Mouse (Mus musculus) forelimb bud, embryonic 11.5 days (tissue): ENCODE results near the gene Shb.
A peak's percentile ranks its signal among the peaks of the same experiment; 100 is the strongest.

Experiments
- DNase-seq: peaks from one replicate; pipeline ENCODE4 v3.0.0-alpha.2; 2012; ENCODE audit warnings: low read depth, low spot score

Shb gene

DNA sequence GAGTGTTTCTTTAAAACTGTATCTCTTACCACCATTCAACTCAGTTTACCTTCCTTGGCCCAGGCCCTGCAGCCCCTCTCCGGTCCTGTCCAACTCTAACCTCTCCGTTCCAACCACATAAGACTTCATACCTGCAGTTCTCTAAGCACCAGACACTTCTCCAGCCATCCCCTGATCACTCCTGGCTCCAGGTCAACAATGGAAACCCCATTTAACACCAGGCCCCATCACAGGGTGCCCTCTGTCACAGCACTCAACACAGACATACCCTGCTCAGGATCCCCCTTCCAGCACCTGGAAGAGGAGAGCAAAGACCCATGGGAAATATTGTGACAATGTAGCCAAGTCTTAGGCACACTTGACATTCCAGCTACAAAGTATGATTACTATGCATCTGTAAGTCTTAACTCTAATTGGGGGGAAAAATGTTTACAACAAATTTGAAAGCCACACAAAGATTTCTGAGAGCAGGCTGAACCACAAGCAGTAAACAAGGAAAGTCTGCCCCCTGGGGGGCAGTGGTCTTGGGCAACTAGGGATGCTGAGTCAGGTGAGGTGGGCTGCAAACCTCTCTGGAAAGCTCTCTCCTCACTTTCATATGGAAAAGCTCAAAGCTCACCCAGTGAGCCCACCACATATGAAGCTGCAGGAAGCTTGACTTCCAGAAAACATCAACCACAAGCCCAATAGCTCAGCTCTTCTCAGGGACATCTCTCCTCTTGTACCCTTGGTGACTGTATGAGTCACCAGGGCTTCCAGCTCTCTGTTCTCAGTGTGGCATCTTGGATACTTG is 4.5 kb downstream of the Shb start:
- DNase-seq = no peak

- no peak for DNase-seq
These were observed 5.3 kb downstream of the Shb start for GRCm38 (mm10) chr4:45526846-45527561.

GRCm38 (mm10) chr4:45526175-45526574 is 6.1 kb downstream of the Shb start:
- no peak for DNase-seq

GRCm38 (mm10) chr4:45525541-45525940 is 6.7 kb downstream of the Shb start:
- no peak for DNase-seq

GRCm38 (mm10) chr4:45524602-45525001 is 7.7 kb downstream of the Shb start:
- no peak for DNase-seq

DNA sequence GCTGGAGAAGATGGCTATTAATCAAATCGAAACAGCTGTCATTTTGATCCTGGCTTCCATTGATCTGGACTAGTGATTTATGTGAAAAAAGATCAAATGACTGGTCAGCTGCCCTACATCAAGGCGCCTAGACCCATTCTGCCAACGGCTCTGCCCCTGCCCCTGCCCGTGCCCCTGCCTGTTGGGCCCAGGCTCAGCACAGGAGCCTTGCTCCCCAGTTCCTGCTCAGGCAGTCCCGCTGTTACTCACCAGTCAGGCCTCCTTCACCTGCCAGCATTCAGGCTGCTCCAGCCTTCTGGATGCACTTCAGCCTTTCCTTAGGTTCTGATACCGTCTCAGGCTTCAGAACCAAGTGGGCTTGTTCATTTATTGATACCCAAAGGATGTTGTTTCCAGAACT is 8.9 kb downstream of the Shb start:
- DNase-seq = no peak

DNA sequence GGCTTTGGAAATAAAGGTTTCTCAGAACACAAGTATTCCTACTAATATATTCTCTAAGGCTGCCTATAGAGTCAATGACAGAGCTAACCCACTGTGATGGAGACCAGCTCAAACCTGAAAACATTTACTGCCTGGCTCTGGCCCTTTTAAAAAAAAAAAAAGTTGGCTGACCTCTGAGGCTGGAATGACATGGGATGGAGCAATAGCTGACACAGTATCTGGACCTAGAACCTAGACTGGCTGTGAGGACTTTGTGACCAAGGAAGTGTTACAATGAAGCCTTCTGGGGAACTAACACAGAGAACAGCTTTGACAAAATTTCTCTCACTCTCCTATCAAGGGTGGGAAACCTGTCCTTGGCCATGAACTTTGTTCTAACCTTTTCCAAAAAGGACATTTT is 9.3 kb downstream of the Shb start:
- DNase-seq = no peak

DNA sequence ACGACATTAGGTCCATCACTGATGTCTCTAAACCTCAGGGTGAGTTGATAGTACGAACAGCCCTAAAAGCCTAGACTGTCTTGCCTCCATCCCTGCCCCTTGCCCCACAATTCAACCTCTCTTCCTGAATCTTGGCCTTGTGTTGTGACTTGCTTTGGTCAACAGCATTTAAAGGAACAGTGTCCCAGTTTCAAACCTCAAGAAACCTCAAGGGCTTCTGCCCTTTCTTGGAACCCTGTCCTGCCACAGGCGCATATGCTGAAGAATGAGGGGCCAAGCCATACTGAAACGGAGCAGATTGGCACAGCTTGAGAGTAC is 9.7 kb downstream of the Shb start:
- DNase-seq = no peak

DNA sequence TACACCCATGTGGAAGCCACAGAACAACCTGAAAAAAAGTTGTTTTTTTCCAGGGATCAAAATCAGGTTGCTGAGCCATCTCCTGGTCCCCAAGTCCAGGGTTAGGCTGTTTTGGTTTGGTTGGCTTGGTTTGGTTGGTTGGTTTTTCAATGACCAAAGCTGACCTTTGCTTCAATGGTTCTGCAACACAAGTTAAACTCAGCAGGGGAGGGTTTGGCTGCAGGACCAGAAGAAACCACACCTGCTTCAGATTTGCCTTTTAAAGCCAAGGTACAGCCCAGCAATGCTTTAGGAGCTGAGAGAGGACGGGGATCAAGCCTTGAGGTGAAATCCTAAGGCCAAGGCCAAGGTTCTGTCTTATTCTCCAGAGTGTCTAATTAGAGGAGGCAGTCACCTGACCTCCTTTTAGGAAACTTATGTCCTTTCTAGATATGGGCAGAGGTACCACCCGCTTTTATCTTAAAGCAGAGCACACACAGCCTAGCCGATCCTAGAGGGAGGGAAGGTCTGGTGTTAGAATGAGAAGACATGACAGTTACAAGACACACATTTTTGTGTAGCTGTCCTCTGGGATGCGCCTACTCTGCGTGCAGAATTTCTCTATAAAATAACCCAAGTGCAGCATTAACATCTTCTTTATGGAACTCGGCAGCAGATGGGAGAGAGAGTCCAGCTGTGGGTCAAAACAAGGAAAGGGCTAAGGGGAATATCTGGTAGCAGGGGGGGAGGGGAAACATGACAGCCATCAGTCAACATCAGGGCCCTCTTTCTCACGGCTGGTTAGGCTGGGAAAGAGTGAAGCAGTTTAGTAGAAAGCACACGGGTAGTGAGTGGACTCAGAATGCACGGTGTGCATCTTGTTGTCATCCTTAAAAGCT is 10.3 kb downstream of the Shb start:
- no peak for DNase-seq

GRCm38 (mm10) chr4:45520375-45520774 is 11.9 kb downstream of the Shb start:
- DNase-seq = no peak

DNA sequence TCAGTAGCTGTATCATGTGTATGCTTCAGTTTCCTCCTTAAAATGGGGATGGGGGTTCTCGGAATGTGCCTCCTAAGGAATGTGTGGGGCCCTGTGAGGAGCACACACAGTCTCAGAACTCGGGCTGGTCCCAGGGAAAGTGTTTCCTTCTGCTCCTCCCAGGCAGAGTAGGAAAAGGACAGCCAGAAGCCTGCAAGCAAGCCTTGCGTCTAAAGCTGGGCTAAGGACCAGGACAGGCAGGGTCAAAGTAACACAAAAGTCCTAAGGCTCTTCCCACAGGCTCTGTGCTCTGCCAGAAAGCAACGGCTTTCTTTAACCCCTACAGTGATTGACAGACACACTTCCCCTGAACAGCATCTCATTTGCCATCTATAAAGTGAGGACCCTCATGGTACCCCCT is 14.9 kb downstream of the Shb start:
- no peak for DNase-seq

GRCm38 (mm10) chr4:45515894-45516293 is 16.4 kb downstream of the Shb start:
- no peak for DNase-seq

GRCm38 (mm10) chr4:45514406-45514805 is 17.9 kb downstream of the Shb start:
- DNase-seq = no peak

GRCm38 (mm10) chr4:45513791-45514293 is 18.4 kb downstream of the Shb start:
- DNase-seq = no peak

DNA sequence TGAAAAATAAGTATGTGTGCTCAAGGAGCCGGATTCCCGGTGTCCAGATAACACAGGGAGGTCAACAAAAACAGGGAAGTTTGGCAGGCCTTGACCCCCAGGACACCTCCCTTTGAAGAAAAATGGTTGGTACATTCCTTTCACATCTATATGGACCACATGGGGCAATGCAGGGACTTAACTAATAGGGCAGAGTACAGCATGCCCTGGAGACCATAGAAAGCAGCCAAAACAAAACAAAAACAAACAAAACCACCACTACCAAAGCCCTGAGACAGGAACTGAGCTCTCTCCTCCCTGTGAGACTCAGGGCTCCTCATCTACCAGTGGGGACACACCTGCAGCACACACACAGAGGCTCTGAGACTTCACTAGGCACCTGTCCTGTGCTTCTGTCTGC is 18.9 kb downstream of the Shb start:
- no peak for DNase-seq

DNA sequence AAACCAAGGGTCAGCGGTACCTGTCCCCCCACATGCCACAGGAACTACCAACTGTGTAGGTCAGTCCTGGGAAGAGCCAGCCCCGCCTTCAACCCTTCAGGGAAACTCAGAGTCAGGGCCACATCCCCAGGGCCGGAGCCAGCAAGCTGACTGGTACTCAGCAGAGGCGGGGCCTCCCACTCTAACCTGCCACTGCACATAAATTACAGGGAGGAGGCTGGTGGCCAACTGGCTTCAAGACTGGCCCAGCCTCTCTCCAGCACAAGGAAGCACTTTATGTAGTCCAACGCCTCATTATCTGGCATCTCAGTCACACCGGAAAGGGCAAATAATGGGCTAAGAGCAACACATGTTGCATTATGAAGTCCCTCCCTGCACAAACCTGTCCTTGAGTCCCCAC is 22.1 kb downstream of the Shb start:
- DNase-seq = no peak

GRCm38 (mm10) chr4:45509416-45509815 is 22.9 kb downstream of the Shb start:
- DNase-seq = no peak

DNA sequence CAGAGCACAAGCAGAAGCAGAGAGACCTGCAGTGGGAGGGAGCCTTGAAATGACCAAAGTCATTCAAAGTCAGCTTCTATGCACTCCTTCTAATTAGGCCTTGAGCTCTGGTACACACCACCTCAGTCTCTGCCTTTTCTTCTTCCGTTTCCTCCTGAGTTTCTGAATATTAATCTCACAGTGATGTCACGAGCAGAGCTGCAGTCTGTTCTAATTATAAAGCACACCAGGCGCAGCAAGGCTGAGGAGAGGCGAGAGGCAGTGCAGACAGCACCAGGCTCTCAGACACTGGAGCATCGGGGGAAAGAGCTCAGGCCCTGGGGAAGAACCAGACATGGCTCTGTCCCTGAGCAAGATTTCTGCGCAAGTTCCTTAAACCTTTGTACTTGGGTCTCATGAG is 23.8 kb downstream of the Shb start:
- no peak for DNase-seq

GRCm38 (mm10) chr4:45507476-45507875 is 24.8 kb downstream of the Shb start:
- DNase-seq = no peak

DNA sequence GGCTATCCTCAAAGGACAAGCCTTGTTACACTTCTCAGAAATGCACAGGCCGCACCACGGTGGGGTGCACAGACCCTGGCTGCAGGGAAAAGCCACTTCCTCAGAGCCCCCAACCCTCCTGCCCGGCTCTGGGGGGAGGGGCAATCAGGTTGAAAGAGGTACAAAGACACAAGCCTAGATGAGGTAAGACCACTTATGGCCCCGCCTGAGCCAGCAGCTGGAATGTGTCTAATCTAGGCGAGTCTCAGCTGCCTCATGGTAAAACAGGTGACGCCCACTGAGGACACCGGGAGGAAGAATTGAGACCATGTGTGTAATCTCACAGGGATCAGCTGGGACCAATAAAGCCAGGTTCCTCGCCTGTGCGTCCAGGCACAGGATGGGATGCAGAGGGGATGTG is 25.2 kb downstream of the Shb start:
- DNase-seq = peak; percentile 78

DNA sequence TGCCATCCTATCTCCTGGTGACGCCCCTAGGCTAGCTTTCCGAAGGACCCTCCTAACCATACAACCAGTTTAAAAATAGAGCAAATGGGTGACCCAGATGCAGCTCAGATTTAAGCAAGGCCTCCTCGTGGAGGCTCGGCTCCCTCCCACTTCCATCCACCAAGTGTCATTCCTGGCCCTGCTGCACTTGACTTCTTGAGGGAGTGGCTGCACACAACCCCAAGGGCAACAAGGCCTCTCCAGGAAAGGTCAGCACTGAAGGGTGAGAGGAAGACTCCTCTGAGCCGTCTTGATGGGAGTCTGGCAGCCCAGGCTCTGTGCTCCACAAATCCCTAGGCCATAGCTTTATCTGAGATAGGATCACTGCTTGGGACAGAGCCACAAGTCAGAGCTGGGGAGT is 25.7 kb downstream of the Shb start:
- DNase-seq = no peak

- DNase-seq = no peak
These were observed 26.6 kb downstream of the Shb start for GRCm38 (mm10) chr4:45505671-45506070.
